Mouse (Mus musculus) CD4-positive, CD25-positive, alpha-beta regulatory T cell, adult 2 months (primary cell): ENCODE measurements around the gene R3hdm2.

Source experiments
- DNase-seq: peaks from one replicate; pipeline ENCODE4 v3.0.0-alpha.2; 2012; ENCODE audit warnings: low read depth, low spot score

The R3hdm2 gene

GRCm38 (mm10) chr10:127353909-127354895 is 25.9 kb upstream of the R3hdm2 start, which contains the start of gene Inhbe:
Gene Inhbe, minus strand, starts transcription at chr10:127354411.
- no peak for DNase-seq

- no peak for DNase-seq
These were observed 24.8 kb upstream of the R3hdm2 start for GRCm38 (mm10) chr10:127355336-127355735.

DNA sequence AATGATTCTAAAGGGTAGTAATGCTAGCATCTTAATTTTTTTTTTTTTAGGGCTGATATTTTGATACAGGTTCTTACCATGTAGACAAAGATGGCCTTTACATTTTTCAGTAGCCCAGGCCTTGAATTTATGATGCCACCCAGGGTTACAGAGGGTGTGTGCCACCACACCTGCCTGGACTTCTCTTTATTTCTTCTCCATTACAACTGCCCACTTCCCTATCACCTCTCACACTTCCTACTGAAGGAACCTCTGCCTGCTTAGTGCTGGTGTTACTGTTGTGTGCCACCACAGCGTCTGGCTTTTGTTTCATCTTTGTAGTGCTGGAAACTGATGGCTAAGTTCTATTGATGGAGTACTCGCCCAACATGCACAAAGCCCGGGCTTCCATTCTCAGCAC is 19.4 kb upstream of the R3hdm2 start:
- no peak for DNase-seq

DNA sequence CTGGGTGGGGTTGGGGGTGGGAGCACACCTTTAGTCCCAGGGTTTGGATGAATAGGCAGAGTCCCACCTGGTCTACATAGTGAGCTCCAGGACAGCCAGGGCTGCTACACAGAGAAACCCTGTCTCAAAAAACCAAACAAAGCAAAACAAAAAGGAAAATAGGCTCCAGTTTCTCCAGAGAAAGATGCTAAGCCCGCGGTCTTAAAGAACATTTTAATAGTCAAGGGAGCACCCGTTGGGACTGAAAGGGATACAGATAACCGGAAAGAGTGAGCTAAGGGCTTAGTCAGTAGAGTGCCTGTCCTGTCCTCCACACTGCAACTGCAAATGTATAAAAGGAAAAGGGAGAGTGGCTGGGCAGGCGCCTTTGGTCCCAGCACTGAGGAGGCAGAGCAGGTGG is 13.0 kb upstream of the R3hdm2 start:
- no peak for DNase-seq

- no peak for DNase-seq
These were observed 11.9 kb upstream of the R3hdm2 start for GRCm38 (mm10) chr10:127368273-127368672.

- DNase-seq = no peak
These were observed 10.0 kb upstream of the R3hdm2 start, which contains the start of gene Inhbc for GRCm38 (mm10) chr10:127369834-127370820. Gene Inhbc, minus strand, starts transcription at chr10:127370431.

DNA sequence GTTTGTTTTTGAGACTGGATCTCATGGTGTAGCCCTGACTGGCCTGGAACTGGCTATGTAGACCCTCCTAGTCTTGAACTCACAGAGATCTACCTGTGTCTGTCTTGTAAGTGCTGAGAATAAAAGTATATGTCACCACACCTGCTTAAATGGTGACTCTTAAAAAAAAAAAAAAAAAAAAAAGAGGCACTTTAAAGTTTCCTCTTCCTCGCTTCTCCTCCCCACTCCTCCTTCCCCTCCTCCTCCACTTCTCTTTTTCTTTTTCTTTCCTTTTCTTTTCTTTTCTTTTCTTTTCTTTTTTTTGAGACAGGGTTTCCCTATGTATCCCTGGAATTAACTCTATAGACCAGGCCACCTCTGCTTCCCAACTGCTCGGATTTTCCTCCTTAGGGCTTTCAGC is 9.1 kb upstream of the R3hdm2 start:
- no peak for DNase-seq

DNA sequence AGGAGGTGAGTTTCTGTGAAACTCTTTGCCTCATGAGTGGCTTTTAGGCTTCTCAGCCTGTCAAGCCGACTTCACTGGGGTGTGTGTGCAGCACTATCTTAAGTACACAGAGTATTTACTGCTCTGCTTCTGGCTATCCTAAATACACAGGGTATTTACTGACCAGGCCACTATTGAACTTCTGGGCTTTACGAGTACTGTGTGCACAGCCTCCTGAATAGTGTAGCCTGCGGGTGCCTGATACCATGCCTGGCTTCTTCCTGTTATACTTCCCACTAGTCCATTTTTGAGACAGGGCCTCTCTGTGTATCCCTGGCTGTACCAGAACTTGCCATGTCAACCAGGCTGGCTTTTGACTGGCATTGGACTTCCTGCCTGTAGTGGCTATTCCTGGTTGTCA is 2.4 kb upstream of the R3hdm2 start:
- no peak for DNase-seq

DNA sequence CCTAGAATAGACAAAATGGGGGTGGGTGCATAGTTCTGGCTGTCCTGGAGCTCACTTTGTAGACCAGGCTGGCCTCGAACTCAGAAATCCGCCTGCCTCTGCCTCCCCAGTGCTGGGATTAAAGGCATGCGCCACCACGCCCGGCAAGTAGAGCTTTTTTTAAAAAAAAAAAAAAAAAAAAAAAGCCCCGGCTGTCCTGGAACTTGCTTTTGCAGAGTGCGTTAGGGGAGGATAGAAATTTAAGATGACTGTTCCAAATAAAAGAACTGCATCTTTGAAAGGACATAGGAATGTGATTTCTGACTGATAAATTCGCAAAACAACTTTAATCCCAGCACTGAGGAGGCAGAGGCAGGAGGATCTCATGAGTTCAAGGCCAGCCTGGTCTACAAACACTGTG is 473 bp upstream of the R3hdm2 start:
- DNase-seq = no peak

GRCm38 (mm10) chr10:127380767-127381742 is 928 bp downstream of the R3hdm2 start:
- peak; percentile 71 for DNase-seq

GRCm38 (mm10) chr10:127381743-127382134 is 1.6 kb downstream of the R3hdm2 start:
- DNase-seq = peak; percentile 6

- no peak for DNase-seq
These were observed 11.6 kb downstream of the R3hdm2 start for GRCm38 (mm10) chr10:127391774-127392173.

DNA sequence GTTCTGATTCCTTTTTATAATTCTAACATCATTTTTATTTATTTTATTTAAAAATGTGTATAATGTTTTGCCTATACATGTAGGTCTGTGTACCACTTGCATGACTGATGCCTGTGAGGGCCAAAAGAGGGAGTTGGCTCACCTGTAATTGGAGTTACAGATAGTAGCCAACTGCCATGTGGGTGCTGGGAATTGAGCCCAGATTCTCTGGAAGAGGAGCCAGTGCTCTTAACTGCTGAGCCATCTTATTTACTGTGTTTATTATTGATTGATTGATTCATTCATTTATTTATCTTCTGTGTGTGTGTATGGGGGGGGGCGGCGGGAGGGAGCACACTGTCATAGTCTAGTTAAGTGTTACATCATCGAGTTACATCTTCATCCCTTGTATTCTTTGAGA is 24.6 kb downstream of the R3hdm2 start:
- no peak for DNase-seq

DNA sequence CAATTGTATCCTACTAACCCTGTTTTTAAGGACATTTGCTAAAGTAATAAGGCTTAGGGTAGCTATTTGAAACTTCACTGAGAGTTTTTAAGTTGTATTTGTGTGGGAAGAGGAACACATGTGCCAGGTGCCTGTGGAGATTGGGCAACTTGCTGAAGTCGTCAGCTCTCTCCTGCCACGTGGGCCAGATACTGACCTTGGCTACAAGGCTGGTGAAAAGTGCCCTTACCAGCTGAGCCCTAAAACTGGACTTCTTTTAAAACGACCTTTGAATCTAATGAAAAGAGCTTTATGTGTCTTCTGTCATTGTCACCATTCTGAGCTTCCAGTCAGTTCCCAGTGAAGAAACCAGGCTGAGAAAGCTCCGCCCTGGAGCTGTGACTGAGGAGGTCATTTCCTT is 27.3 kb downstream of the R3hdm2 start:
- DNase-seq = no peak

DNA sequence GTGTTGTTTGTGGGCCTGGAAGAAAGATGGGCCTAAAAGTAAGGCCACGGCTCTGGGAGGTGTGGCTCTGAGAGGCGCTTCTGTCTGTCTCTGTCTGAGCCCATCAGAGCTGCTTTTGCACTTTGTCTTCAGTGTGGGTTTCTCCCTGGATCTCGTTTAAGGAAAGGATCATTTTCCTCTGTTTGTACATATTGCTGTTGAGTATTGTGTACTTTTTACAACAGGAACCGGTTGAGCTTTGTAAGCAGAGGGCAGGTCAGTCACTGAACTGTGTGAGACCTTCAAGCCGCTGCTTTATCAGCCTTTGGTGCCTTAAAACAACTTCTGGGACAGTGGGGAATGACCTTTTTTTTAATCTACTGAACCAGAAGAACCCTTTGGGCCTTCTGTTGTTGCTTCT is 32.0 kb downstream of the R3hdm2 start:
- DNase-seq = no peak

DNA sequence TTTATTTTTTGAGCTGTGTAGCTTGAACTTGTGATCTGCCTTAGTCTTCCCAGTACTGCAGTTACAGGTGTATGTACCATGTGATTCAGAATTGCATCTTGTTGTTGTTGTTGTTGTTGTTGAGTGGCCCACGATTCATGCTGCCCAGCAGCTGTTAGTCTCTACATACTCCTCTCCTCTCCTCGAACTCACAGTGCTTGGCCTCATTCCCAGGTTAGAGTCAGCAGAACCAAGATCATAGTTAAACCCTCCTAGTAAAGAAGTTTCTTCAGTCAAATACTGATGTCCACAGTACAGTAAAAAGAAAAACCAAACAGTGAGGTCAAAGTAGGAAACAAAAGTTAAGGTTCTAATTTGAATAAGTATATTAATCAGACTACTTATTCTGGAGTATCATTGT is 32.6 kb downstream of the R3hdm2 start:
- DNase-seq = no peak

DNA sequence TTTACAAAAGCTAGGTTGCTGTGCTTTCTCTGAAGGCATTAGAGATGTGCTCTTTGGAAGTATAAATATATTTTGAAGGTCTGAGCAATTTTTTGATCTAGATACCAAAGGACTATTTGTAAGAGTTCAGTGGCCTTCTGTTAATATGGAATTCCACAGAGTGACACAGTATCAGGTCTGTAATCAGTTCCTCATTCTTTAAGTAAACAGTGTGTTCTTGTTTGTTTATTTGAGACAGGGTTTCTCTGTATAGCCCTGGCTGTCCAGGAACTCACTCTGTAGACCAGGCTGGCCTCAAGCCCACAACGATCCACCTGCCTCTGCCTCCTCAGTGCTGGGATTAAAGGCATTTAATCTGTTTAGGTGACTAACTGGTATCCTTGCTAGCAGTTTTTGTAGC is 33.5 kb downstream of the R3hdm2 start:
- DNase-seq = no peak

DNA sequence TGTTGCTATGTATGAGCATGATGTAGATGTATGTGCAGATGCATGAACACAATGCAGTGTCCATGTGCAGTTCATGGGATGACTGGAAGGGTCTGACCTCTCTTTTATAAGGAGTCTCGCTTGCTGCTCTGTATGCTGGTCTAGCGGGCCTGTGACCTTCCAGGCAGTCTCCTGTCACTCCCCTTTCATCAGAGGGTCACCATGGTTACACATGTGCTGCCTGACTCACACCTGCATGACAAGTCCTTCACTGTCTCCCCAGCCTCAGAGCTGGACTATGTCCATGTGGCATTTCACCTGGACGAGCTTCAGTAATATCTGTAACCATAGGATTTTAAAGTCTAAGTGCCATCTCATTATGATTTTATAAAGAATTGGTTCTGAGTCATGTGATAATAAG is 34.0 kb downstream of the R3hdm2 start:
- DNase-seq = no peak

- no peak for DNase-seq
These were observed 40.0 kb downstream of the R3hdm2 start for GRCm38 (mm10) chr10:127420131-127420530.

- DNase-seq = peak; percentile 3
These were observed 40.7 kb downstream of the R3hdm2 start for GRCm38 (mm10) chr10:127420676-127421353.
